Mouse (Mus musculus) heart, adult 2 months (tissue): ENCODE measurements around the gene Rnf126.

Experiments used
- CTCF ChIP-seq: fragments of 200-600 bp; IDR thresholded peaks from 2 replicates; pipeline ENCODE4 v1.8.1; 2022; ENCODE audit warnings: antibody characterized with exemption, mild to moderate bottlenecking, moderate library complexity
- EP300 ChIP-seq: fragments of 200-500 bp; IDR thresholded peaks from 2 replicates; pipeline ENCODE4 v1.6.1; 2011; ENCODE audit warnings: low read depth, low read length, control low read depth; ENCODE audit not compliant: insufficient read depth
- POLR2A ChIP-seq: fragments of 200-500 bp; IDR thresholded peaks from 2 replicates; pipeline ENCODE4 v1.6.1; 2011; ENCODE audit warnings: mild to moderate bottlenecking, low read depth, low read length, control low read depth; ENCODE audit not compliant: insufficient read depth

DNA sequence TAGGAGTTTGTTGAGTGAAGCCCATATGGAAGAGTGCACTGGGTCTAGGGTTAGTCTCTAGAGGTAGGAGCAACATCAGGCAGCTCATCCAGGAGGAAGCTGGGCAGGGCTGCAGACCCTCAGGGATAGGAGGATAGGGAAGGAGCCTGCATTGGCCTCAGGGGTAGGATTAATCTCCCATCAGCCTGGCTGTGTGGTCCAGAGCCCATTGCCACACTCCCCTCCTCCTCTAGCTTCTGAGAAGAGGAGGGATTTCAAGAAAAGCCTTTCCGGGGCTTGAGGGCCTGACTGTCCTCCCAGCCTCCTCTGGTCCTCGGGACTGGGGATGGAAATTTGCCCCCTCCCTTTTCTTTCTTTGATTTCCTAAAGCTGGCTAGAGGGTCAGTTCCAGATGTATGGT lies 12.4 kb upstream of the Rnf126 start:
- TF ChIP-seq POLR2A = no peak
- TF ChIP-seq EP300 = no peak
- TF ChIP-seq CTCF = no peak
